Mouse (Mus musculus): ENCODE measurements at regions not wholly inside any gene's neighbourhood (a gene's known extent, or its start where the extent isn't known, plus 50 kb on each side); places are given as distances from the start of the nearest gene placed in this dataset.

DNA sequence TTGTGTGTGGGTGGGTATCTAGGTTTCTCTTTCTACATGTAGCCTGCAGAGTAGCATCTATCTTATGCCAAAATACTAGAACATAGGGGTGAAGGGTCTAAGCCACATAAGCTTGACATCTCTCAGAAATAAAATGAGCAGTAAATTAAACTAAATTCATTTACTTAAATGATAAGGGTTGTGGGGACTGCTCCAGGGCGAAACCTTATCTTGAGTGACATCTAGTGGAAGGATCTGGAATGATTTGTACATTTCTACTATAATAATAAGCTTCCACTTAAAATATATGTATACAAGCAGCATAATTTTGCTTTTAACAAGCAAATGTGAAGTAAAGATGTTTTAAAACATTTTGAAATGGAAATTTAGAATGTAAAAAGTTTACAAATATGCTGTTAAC is 271.4 kb downstream of the Vgll3 start:
- peak; percentile 69 for DNase-seq (ENCODE audit: low read depth, low spot score)

DNA sequence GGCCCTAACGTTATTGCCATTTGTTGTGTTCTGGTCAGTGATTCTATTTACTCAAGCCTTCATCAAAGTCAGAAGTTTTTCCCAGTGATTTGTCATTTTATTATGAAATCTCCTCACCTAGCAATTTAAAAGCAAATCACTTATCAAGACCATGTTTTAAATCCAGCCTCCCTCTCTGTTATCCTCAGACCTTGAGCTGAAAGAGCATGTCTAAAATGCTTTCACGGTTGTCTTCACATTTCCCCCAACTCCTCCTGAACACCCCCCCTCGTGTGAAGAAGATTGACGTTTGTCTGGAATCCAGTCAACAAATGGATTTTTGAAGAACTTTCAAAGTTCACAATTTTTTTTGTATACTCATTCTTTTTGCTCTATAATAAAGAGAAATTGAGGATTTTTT is 277.7 kb downstream of the Vgll3 start:
- DNase-seq (ENCODE audit: low read depth, low spot score): no peak

DNA sequence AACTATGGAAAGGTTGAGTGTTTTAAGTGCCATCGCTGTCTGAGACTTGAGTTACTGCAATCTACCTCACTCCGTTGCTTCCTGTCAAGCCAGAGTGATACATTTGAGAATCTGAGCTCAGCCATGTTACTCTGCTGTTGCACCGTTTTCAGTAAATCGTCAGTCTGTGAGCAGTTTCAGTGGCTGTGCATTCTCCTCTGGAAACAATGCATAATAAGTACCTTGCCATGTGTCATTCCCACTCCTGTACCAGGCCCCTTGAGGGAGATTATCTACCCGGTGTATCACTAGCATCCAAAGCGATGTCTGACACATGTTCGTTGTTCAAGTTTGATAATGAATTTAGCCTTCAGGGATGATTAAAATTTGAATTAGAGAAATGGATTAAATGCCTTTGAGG is 280.6 kb downstream of the Vgll3 start:
- DNase-seq (ENCODE audit: low read depth, low spot score): no peak

DNA sequence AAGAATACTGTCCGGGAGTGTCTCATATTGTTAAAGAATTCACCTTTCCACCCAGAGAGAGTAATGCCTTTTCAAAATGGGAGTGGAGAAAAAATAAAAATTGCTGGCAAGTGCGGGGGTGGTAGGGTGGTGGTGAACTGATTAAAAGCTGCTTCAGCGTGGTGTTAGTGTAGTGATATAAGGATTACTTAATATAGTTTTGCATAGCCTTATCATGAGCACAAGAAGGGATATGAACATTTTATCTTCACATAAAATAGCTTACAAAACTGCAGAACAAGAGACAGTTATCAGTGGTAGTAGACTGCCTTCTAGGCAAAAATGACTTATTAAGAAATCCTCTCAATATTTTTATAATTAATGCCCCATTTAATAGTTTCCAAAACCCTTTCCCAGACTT is 302.9 kb downstream of the Vgll3 start:
- DNase-seq (ENCODE audit: low read depth, low spot score): no peak

DNA sequence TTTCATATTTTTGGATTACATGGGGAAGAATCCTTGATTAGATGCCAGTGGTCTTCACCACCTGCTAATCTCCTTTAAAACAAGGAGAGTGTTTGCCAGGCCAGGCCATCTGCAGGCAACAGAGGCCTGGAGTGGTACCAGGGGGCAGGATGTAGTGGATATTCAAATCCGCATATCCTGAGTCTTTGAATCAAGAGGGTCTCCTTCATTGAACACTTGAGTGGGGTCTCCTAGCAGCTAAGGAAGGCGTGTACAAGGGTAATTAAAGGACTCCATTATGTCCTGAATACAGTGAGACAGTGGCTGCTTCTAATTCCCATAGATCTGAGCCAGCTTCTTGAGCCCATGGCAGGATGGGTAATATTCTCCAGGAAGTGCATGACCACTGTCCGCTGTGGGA is 322.7 kb downstream of the Vgll3 start:
- DNase-seq (ENCODE audit: low read depth, low spot score): no peak

DNA sequence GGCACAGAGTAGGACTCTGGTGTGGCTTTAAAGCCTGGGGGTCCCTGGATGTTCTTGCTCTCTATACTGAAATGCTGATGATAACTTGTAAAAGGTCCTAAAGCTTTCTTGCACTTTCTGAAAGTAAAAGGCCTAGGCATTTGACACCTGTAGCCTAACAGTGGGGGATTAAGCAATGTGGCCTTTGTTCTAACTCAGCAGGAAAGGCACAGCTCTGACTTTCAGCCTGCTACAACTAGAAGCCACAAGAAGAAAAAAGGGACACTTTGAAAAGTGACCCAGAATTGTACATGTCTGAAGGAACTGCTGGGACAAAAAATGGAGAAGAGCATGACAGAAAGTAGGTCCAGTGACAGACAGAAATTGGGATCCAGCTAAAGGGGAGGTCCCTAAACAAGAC is 329.7 kb downstream of the Vgll3 start:
- no peak for DNase-seq (ENCODE audit: low read depth, low spot score)

DNA sequence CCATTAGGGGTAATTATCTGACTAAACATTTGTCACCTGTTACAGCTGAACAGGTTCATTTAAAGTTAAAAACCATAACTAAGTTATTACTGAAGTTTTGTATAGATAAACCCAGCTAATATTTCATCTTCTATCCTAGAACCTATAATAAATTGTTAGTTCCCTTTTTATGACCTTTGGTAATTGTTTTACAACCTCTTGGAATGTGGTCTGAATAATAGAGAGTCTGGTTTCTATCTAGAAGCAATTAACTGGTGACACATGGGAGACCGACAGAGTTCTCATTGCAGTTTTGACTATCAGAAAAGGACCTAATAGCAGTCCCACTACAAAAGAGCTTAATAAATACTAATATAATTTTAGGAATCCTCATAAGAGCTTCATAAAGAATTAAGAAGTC is 330.2 kb downstream of the Vgll3 start:
- DNase-seq (ENCODE audit: low read depth, low spot score): no peak

DNA sequence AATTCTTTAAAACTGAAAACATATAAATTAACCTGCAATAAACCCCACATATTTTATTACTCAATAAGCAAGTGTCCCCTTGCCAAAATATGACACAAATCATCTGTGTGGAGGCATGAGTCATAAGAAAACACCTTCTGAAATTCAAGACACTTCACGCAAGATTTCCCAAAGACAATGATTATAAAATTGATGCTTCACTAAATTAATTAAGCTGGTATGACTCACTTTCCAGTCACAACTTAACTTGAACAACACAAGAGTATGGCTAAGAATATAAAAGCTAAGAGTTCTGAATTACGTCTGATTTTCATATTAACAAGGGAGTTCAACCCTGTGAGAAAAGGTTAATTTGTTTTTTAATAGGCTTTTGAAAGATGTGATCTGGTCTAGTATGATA is 353.2 kb downstream of the Vgll3 start:
- no peak for DNase-seq (ENCODE audit: low read depth, low spot score)

DNA sequence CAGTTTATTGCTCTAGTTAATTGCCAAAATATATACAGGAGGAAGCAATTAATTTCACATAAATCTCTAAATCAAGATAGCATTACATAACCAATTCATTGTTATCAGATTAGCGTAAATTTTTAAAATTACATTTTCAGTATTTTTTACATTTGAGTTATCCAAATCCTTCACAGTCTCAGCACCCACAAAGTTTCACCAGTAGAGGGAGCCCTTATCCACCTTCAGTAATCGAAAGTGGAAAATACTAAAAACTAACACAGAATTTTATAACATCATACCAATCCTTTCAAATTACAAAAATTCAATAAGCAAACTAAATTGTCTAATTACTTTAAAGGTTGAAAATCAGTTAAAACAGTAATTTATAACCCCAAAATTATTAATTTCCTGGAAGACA is 375.7 kb downstream of the Vgll3 start:
- DNase-seq (ENCODE audit: low read depth, low spot score): peak; percentile 72

DNA sequence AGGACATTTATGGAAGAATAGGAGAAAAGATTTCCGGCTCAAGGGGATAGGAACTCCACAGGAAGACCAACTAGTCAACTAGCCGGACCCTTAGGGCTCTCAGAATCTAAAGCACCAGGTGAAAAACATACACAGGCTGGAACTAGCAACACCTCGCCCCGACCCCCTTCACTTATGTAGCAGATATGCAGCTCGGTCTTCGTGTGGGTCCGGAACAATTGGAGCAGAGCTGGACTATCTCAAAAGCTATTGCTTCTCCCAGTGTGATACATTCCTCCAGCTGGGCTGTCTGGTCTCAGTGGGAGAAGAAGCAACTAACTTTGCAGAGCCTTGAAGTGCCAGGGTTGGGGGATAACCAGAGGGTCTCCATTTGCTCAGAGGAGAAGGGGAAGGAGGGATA is 386.3 kb downstream of the Vgll3 start:
- DNase-seq (ENCODE audit: low read depth, low spot score): no peak
